Mouse (Mus musculus): ENCODE data around the gene Rps15. TPM values are rescaled to one million over a fixed set of nuclear protein-coding genes. Genes with fewer than 3 reads are reported as not detected.

Rps15 gene
- total and polyA plus RNA-seq, 3 experiments = 2,279 to 5,342 (median 2,739) TPM

- Histone ChIP-seq H3K9ac (ENCODE audit: insufficient read depth, low read depth) (peak overlapping the region; percentile 33; the same call in 1 of the 2 replicates), H3K27me3 (replicated peaks) (no peaks in the 10 kb centered on the region), H3K79me2 (replicated peaks; ENCODE audit: control insufficient read depth, extremely low read depth, insufficient read depth, poor library complexity, severe bottlenecking) (no peaks in the 10 kb centered on the region), H3K27ac (ENCODE audit: insufficient read depth, low read depth) (peak overlapping the region; percentile 91), H3K9me3 (replicated peaks; ENCODE audit: low read length) (no peaks in the 10 kb centered on the region), H3K36me3 (replicated peaks in 1 of 2; ENCODE audit: control insufficient read depth in 1 of 2, insufficient read depth in 1 of 2, low read length in 1 of 2) (peaks cover 72 to 94% of the 10 kb centered on the region in 2 experiments), H3K4me2 (ENCODE audit: insufficient read depth, low read depth, poor library complexity, severe bottlenecking) (peak overlapping the region; percentile 35; the same call in 1 of the 2 replicates), H3K4me1 (ENCODE audit: control insufficient read depth in 1 of 2, insufficient read depth in 2 of 2) (peaks cover 56 to 89% of the 10 kb centered on the region in 2 experiments), H3K4me3 (replicated peaks in 1 of 3; ENCODE audit: low read depth in 2 of 3, low read length in 2 of 3, poor library complexity in 1 of 3) (peak overlapping the region in 1 of 3 experiments; percentile 12)
- no peak for DNase-seq (ENCODE audit: extremely low read depth)
- dilution Hi-C loops (cut with MboI; ENCODE audit: extremely low pct_ligation_motif_present, extremely low pct_unique_long_range_greater_than_20kb, low sequenced_read_pairs) (no loop called here), in situ Hi-C loops (cut with MboI; ENCODE audit: low pct_ligation_motif_present, low pct_unique_long_range_greater_than_20kb, low sequenced_read_pairs) (no loop called here)
- 0 out of 2 replicates have a peak, but pooled peaks have one; percentile 20 for TF ChIP-seq POLR2A (IDR thresholded peaks at IDR 0.05; ENCODE audit: low read depth, low read length)
- no peak for TF ChIP-seq JUND (conservative IDR thresholded peaks at IDR 0.05; ENCODE audit: low read depth, low read length)
- TF ChIP-seq RAD21 (IDR thresholded peaks at IDR 0.05; ENCODE audit: low read depth, low read length) = no peak
- no peak for TF ChIP-seq GABPA (IDR thresholded peaks at IDR 0.05; ENCODE audit: insufficient replicate concordance, low read depth, low read length)
- no peak for TF ChIP-seq CHD2 (IDR thresholded peaks at IDR 0.05; ENCODE audit: low read length)
- TF ChIP-seq SMC3 (IDR thresholded peaks at IDR 0.05; ENCODE audit: low read depth, low read length) = no peak
These were observed 9.5 kb upstream of the Rps15 start for GRCm38 (mm10) chr10:80282481-80283441.

- peaks cover 60 to 84% of the 10 kb centered on the region in 2 experiments for H3K36me3 ChIP-seq (replicated peaks in 1 of 2; ENCODE audit: control insufficient read depth in 1 of 2, insufficient read depth in 1 of 2, low read length in 1 of 2)
These were observed 6.8 kb upstream of the Rps15 start for GRCm38 (mm10) chr10:80285222-80286070.

More at GRCm38 (mm10) chr10:80285222-80286070, 6.8 kb upstream of the Rps15 start:
- DNase-seq (ENCODE audit: extremely low read depth) = no peak
- H3K9me3 ChIP-seq (replicated peaks; ENCODE audit: low read length) = peaks cover 3% of the 10 kb centered on the region
- H3K27ac ChIP-seq (ENCODE audit: insufficient read depth, low read depth) = peak overlapping the region; percentile 79
- H3K4me1 ChIP-seq (ENCODE audit: control insufficient read depth in 1 of 2, insufficient read depth in 2 of 2) = peaks cover 54 to 76% of the 10 kb centered on the region in 2 experiments
- H3K79me2 ChIP-seq (replicated peaks; ENCODE audit: control insufficient read depth, extremely low read depth, insufficient read depth, poor library complexity, severe bottlenecking) = no peaks in the 10 kb centered on the region
- H3K27me3 ChIP-seq (replicated peaks) = no peaks in the 10 kb centered on the region
- H3K4me3 ChIP-seq (replicated peaks in 1 of 3; ENCODE audit: low read depth in 2 of 3, low read length in 2 of 3, poor library complexity in 1 of 3) = no peak overlapping the region
- H3K4me2 ChIP-seq (ENCODE audit: insufficient read depth, low read depth, poor library complexity, severe bottlenecking) = peak overlapping the region; percentile 62
- dilution Hi-C loops (cut with MboI; ENCODE audit: extremely low pct_ligation_motif_present, extremely low pct_unique_long_range_greater_than_20kb, low sequenced_read_pairs) = no loop called here
- H3K9ac ChIP-seq (ENCODE audit: insufficient read depth, low read depth) = 0 out of 2 replicates have a peak overlapping the region, but pooled peaks have one; percentile 25
- in situ Hi-C loops (cut with MboI; ENCODE audit: low pct_ligation_motif_present, low pct_unique_long_range_greater_than_20kb, low sequenced_read_pairs) = no loop called here
- peak; percentile 45; the same call in 1 of the 2 replicates for TF ChIP-seq EP300 (IDR thresholded peaks at IDR 0.05; ENCODE audit: low read length)
- TF ChIP-seq SMC3 (IDR thresholded peaks at IDR 0.05; ENCODE audit: low read depth, low read length) = no peak
- no peak for TF ChIP-seq CHD1 (IDR thresholded peaks at IDR 0.05; ENCODE audit: low read depth, low read length)
- TF ChIP-seq MAFK (IDR thresholded peaks at IDR 0.05; ENCODE audit: insufficient replicate concordance, low read length) = no peak
- TF ChIP-seq UBTF (IDR thresholded peaks at IDR 0.05; ENCODE audit: low read depth, low read length) = no peak; the same call in 1 of the 2 replicates
- TF ChIP-seq MYC (IDR thresholded peaks at IDR 0.05; ENCODE audit: low read depth, low read length) = no peak
- no peak for TF ChIP-seq GABPA (IDR thresholded peaks at IDR 0.05; ENCODE audit: insufficient replicate concordance, low read depth, low read length)
- TF ChIP-seq SIN3A (IDR thresholded peaks at IDR 0.05; ENCODE audit: low read length) = no peak
- no peak for TF ChIP-seq ZMIZ1 (IDR thresholded peaks at IDR 0.05; ENCODE audit: low read depth, low read length)
- no peak for TF ChIP-seq E2F4 (IDR thresholded peaks at IDR 0.05; ENCODE audit: insufficient replicate concordance, low read depth, low read length)
- TF ChIP-seq TCF12 (IDR thresholded peaks at IDR 0.05; ENCODE audit: low read depth, low read length) = peak; percentile 82
- TF ChIP-seq JUND (conservative IDR thresholded peaks at IDR 0.05; ENCODE audit: low read depth, low read length) = no peak
- TF ChIP-seq MEF2A (IDR thresholded peaks at IDR 0.05; ENCODE audit: borderline replicate concordance, low read depth, low read length) = peak; percentile 31; the same call in 1 of the 2 replicates
- no peak for TF ChIP-seq NELFE (IDR thresholded peaks at IDR 0.05; ENCODE audit: low read depth, low read length)
- no peak for TF ChIP-seq CHD2 (IDR thresholded peaks at IDR 0.05; ENCODE audit: low read length)
- TF ChIP-seq IRF4 (IDR thresholded peaks at IDR 0.05; ENCODE audit: low read depth, low read length) = peak; percentile 44; the same call in 1 of the 2 replicates
- peak; percentile 84 for TF ChIP-seq MAZ (IDR thresholded peaks at IDR 0.05; ENCODE audit: low read depth, low read length)
- peak; percentile 52; the same call in 1 of the 2 replicates for TF ChIP-seq MXI1 (IDR thresholded peaks at IDR 0.05; ENCODE audit: low read depth, low read length)
- no peak for TF ChIP-seq RCOR1 (conservative IDR thresholded peaks at IDR 0.05; ENCODE audit: low read depth, low read length)
- no peak for TF ChIP-seq RAD21 (IDR thresholded peaks at IDR 0.05; ENCODE audit: low read depth, low read length)
- no peak for TF ChIP-seq MAX (IDR thresholded peaks at IDR 0.05; ENCODE audit: low read length)
- 0 out of 2 replicates have a peak, but pooled peaks have one; percentile 12 for TF ChIP-seq ELF1 (IDR thresholded peaks at IDR 0.05; ENCODE audit: low read depth, low read length)
- peak; percentile 54; the same call in 1 of the 2 replicates for TF ChIP-seq ETS1 (conservative IDR thresholded peaks at IDR 0.05; ENCODE audit: low read depth, low read length)
